Mouse (Mus musculus): ENCODE measurements at regions not wholly inside any gene's neighbourhood (a gene's known extent, or its start where the extent isn't known, plus 50 kb on each side); places are given as distances from the start of the nearest gene placed in this dataset.

- no peak for ATAC-seq
- no peaks in the 10 kb centered on the region for H3K27me3 ChIP-seq (replicated peaks; ENCODE audit: control insufficient read depth, insufficient read depth, low read length)
- no peak overlapping the region for H3K9ac ChIP-seq (ENCODE audit: low read depth, low read length)
- H3K36me3 ChIP-seq (ENCODE audit: control insufficient read depth, insufficient read depth, low read length): no peaks in the 10 kb centered on the region
- H3K9me3 ChIP-seq (ENCODE audit: control insufficient read depth, low read length): no peaks in the 10 kb centered on the region; the same call in 1 of the 2 replicates
- H3K4me1 ChIP-seq (ENCODE audit: control insufficient read depth, insufficient read depth, low read length): peaks cover 16% of the 10 kb centered on the region
- no peak overlapping the region for H3K27ac ChIP-seq (ENCODE audit: low read length)
- H3K4me2 ChIP-seq (ENCODE audit: low read depth, low read length): no peak overlapping the region
- no peak overlapping the region for H3K4me3 ChIP-seq (ENCODE audit: low read length)
- WGBS: 23% methylated on average over 2 of the region's 2 CpGs
Measured at GRCm38 (mm10) chr1:191465170-191465569, 62.1 kb upstream of the Ppp2r5a start.

- H3K9ac ChIP-seq (ENCODE audit: low read depth, low read length): no peak overlapping the region
- peak overlapping the region; percentile 34 for H3K4me2 ChIP-seq (ENCODE audit: low read depth, low read length)
- H3K4me1 ChIP-seq (ENCODE audit: control insufficient read depth, insufficient read depth, low read length): peaks cover 12% of the 10 kb centered on the region
- 15% methylated on average over 9 of the region's 9 CpGs for WGBS
- H3K36me3 ChIP-seq (ENCODE audit: control insufficient read depth, insufficient read depth, low read length): no peaks in the 10 kb centered on the region
- H3K27ac ChIP-seq (ENCODE audit: low read length): peak overlapping the region; percentile 70
- no peaks in the 10 kb centered on the region for H3K9me3 ChIP-seq (ENCODE audit: control insufficient read depth, low read length)
- H3K27me3 ChIP-seq (replicated peaks; ENCODE audit: control insufficient read depth, insufficient read depth, low read length): no peaks in the 10 kb centered on the region
- no peak overlapping the region for H3K4me3 ChIP-seq (ENCODE audit: low read length)
- ATAC-seq: peak; percentile 86
Measured at GRCm38 (mm10) chr1:191461811-191462491, 58.9 kb upstream of the Ppp2r5a start.

GRCm38 (mm10) chr1:191459066-191459465 lies 56.0 kb upstream of the Ppp2r5a start:
- no peak overlapping the region for H3K4me2 ChIP-seq (ENCODE audit: low read depth, low read length)
- H3K9me3 ChIP-seq (ENCODE audit: control insufficient read depth, low read length): no peaks in the 10 kb centered on the region
- H3K4me1 ChIP-seq (ENCODE audit: control insufficient read depth, insufficient read depth, low read length): peaks cover 12% of the 10 kb centered on the region
- 73% methylated on average over 5 of the region's 5 CpGs for WGBS
- no peak overlapping the region for H3K27ac ChIP-seq (ENCODE audit: low read length)
- no peak overlapping the region for H3K9ac ChIP-seq (ENCODE audit: low read depth, low read length)
- no peak for ATAC-seq
- no peaks in the 10 kb centered on the region for H3K36me3 ChIP-seq (ENCODE audit: control insufficient read depth, insufficient read depth, low read length)
- H3K4me3 ChIP-seq (ENCODE audit: low read length): no peak overlapping the region
- no peaks in the 10 kb centered on the region for H3K27me3 ChIP-seq (replicated peaks; ENCODE audit: control insufficient read depth, insufficient read depth, low read length)

- H3K4me2 ChIP-seq (ENCODE audit: low read depth, low read length): no peak overlapping the region
- H3K36me3 ChIP-seq (ENCODE audit: control insufficient read depth, insufficient read depth, low read length): no peaks in the 10 kb centered on the region
- 73% methylated on average over 2 of the region's 2 CpGs for WGBS
- H3K27me3 ChIP-seq (replicated peaks; ENCODE audit: control insufficient read depth, insufficient read depth, low read length): no peaks in the 10 kb centered on the region
- H3K9ac ChIP-seq (ENCODE audit: low read depth, low read length): no peak overlapping the region
- H3K27ac ChIP-seq (ENCODE audit: low read length): no peak overlapping the region
- H3K4me1 ChIP-seq (ENCODE audit: control insufficient read depth, insufficient read depth, low read length): peaks cover 15% of the 10 kb centered on the region
- no peaks in the 10 kb centered on the region for H3K9me3 ChIP-seq (ENCODE audit: control insufficient read depth, low read length)
- no peak overlapping the region for H3K4me3 ChIP-seq (ENCODE audit: low read length)
- ATAC-seq: no peak
Measured at GRCm38 (mm10) chr1:191458292-191458691, 55.2 kb upstream of the Ppp2r5a start.

GRCm38 (mm10) chr1:191457103-191457502 lies 54.0 kb upstream of the Ppp2r5a start:
- no peak overlapping the region for H3K27ac ChIP-seq (ENCODE audit: low read length)
- H3K4me2 ChIP-seq (ENCODE audit: low read depth, low read length): no peak overlapping the region
- no peaks in the 10 kb centered on the region for H3K9me3 ChIP-seq (ENCODE audit: control insufficient read depth, low read length)
- H3K36me3 ChIP-seq (ENCODE audit: control insufficient read depth, insufficient read depth, low read length): no peaks in the 10 kb centered on the region
- WGBS: 50% methylated on average over 4 of the region's 4 CpGs
- no peak overlapping the region for H3K4me3 ChIP-seq (ENCODE audit: low read length)
- H3K27me3 ChIP-seq (replicated peaks; ENCODE audit: control insufficient read depth, insufficient read depth, low read length): no peaks in the 10 kb centered on the region
- no peak for ATAC-seq
- H3K4me1 ChIP-seq (ENCODE audit: control insufficient read depth, insufficient read depth, low read length): peaks cover 12% of the 10 kb centered on the region
- no peak overlapping the region for H3K9ac ChIP-seq (ENCODE audit: low read depth, low read length)

- no peak overlapping the region for H3K4me3 ChIP-seq (ENCODE audit: low read length)
- no peak for ATAC-seq
- no peak overlapping the region for H3K27ac ChIP-seq (ENCODE audit: low read length)
- H3K4me2 ChIP-seq (ENCODE audit: low read depth, low read length): no peak overlapping the region
- H3K27me3 ChIP-seq (replicated peaks; ENCODE audit: control insufficient read depth, insufficient read depth, low read length): no peaks in the 10 kb centered on the region
- peaks cover 2% of the 10 kb centered on the region; the same call in 1 of the 2 replicates for H3K4me1 ChIP-seq (ENCODE audit: control insufficient read depth, insufficient read depth, low read length)
- no peaks in the 10 kb centered on the region for H3K9me3 ChIP-seq (ENCODE audit: control insufficient read depth, low read length)
- H3K9ac ChIP-seq (ENCODE audit: low read depth, low read length): no peak overlapping the region
- H3K36me3 ChIP-seq (ENCODE audit: control insufficient read depth, insufficient read depth, low read length): no peaks in the 10 kb centered on the region
- WGBS: 35% methylated on average over 3 of the region's 3 CpGs
Measured at GRCm38 (mm10) chr1:191454604-191455003, 51.5 kb upstream of the Ppp2r5a start.

- Histone ChIP-seq H3K9ac (ENCODE audit: low read depth, low read length) (no peak overlapping the region), H3K27me3 (replicated peaks; ENCODE audit: control insufficient read depth, insufficient read depth, low read length) (no peaks in the 10 kb centered on the region), H3K36me3 (ENCODE audit: control insufficient read depth, insufficient read depth, low read length) (no peaks in the 10 kb centered on the region), H3K4me1 (ENCODE audit: control insufficient read depth, insufficient read depth, low read length) (peaks cover 2% of the 10 kb centered on the region; the same call in 1 of the 2 replicates), H3K4me3 (ENCODE audit: low read length) (no peak overlapping the region), H3K27ac (ENCODE audit: low read length) (no peak overlapping the region), H3K4me2 (ENCODE audit: low read depth, low read length) (no peak overlapping the region), H3K9me3 (ENCODE audit: control insufficient read depth, low read length) (no peaks in the 10 kb centered on the region)
- no peak for ATAC-seq
- WGBS: 42% methylated on average over 3 of the region's 3 CpGs
Measured at GRCm38 (mm10) chr1:191453589-191453988, 50.5 kb upstream of the Ppp2r5a start.
